Mouse (Mus musculus) thymus, postnatal 36 days (tissue): ENCODE data around the gene 0610010K14Rik.

Experiments
- DNase-seq, 2 experiments: peaks; one replicate each; pipeline ENCODE4 v3.0.0; 2022; ENCODE audit warnings: mixed read lengths in 2 of 2

0610010K14Rik gene

GRCm38 (mm10) chr11:70214191-70214855, 23.4 kb downstream of the 0610010K14Rik start:
- DNase-seq, result peak in 1 of 2 experiments; percentile 19

- DNase-seq, result no peak
Measured at GRCm38 (mm10) chr11:70213736-70214135, 24.0 kb downstream of the 0610010K14Rik start.

GRCm38 (mm10) chr11:70212896-70213295, 24.8 kb downstream of the 0610010K14Rik start:
- DNase-seq, result peak; percentile 29 to 44

DNA sequence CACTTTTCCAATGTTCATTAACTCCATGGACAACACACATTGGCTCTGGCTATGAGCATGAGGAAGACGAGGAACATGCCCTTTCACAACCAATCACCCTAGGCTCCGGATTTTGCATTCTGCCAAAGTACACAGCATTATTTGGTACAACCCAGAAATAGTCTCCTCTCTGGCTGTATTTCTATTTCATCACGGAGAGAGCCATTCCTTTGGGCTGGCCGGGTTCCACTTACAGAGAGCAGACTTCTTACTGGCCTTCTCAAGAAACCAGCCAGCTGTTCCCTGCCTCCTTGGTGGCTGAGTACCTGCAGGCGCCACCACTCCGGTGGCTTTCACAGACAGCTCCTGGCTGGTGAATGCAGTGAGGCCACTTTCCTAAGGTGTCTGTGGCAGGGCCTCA, 25.3 kb downstream of the 0610010K14Rik start, which contains the start of gene Slc16a11:
Gene Slc16a11, plus strand, starts transcription at position 330 of the 400 bp plus-strand sequence.
- no peak for DNase-seq

GRCm38 (mm10) chr11:70211972-70212371, 25.7 kb downstream of the 0610010K14Rik start:
- DNase-seq, result no peak

- no peak for DNase-seq
Measured at GRCm38 (mm10) chr11:70210681-70211080, 27.0 kb downstream of the 0610010K14Rik start.

GRCm38 (mm10) chr11:70208778-70209388, 28.8 kb downstream of the 0610010K14Rik start:
- no peak for DNase-seq

- DNase-seq, result no peak
Measured at GRCm38 (mm10) chr11:70207283-70207682, 30.4 kb downstream of the 0610010K14Rik start.

DNA sequence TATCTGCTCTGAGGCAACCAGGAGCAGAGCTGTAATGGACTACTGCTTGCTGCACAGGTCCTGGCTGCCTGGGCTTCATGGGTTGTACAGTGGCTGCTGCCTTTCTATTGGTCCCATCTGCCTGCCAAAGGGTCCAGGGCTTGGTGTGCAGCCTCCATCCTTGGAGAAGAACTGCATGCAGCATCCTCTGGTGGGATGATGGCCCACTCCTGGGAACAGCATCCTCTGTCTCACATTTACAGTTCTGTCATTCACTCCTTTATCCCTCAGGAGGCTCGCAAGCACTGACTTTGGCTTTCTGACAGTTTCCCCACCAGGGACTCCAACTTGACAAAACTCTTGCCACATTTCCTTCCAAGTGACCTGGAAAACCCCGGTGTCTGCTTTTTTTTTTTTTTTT, 30.9 kb downstream of the 0610010K14Rik start:
- no peak for DNase-seq

DNA sequence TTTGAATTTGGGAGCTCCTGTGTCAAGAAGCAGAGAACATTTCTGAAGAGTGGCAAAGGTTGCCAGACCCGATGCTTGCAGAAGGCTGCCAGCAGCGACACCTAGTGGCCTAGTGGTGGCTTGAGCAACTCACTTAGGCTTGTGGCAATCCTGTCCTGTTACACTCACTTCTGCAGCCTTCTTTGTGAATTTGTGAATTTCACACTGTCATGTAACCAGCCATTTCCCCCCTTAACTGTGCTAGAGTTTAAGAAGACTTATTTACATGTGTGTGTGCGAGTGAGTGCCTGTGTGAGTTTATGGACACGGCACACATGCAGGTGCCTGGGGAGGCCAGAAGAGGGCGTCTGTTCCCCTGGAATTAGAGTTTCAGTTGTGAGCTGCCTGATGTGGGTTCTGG, 36.0 kb downstream of the 0610010K14Rik start:
- DNase-seq, result peak; percentile 69 to 79

GRCm38 (mm10) chr11:70200036-70200608, 37.6 kb downstream of the 0610010K14Rik start:
- DNase-seq, result no peak

GRCm38 (mm10) chr11:70199107-70199506, 38.6 kb downstream of the 0610010K14Rik start:
- no peak for DNase-seq

DNA sequence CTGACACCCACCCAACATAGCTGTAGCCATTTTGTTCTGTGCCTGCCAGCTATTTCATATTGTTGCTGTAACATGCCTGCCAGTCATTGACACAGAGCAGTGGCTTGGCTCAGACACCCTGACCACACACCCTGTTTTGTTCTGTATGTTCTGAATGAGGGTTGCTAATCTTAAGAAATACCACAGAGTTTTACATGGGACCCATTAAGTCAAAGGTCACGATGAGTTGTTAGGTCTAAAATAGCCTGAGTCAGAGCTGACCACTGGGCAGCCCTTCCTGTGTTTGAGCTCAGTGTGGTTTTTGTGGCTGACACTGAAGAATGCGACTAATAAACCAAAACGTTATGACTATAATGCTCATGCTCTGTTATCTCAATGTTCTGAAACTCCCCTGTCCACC, 39.4 kb downstream of the 0610010K14Rik start:
- DNase-seq, result no peak

DNA sequence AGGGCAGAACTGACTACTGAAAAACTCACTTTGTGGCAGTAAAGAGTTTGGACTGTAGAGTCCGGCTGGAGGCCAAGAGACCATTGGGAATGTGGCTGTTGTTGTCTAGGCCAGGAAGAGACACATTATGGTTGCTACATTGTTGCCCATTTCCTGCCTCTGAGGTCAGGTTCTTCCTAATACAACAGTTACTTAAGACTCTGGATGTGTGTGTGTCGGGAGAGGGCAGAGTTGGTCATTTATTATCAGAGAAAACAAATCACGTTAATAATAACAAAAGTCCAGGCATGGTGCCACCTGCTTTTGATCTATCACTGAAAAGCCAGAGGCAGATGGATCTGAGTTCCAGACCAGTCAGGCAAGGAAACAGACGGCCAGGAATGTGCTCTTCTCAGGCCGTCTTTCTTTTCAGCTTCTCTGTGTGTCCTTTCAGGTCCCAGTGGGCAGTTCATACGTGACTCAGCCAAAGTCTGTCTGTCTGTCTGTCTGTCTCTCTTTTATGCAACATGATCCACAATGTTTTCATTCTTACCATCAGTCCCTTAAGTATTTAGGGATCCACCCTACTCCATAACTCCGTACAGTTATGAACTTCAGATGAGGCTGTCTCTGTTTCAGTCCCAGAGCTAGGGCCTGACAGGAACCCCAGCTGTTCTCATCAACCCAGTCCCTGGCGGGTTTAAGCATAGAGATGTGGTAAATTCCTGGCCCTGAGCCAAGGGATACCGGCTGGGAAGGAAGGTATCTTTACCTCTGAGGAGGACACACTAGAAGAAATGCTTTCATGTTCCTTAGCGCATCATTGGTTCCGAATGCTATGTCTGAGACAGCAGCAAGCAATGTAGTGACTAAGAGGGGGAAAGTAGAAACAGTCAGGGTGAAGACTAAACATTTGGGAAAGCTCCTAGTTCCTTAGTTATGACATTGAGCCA, 44.1 kb downstream of the 0610010K14Rik start:
- no peak for DNase-seq

GRCm38 (mm10) chr11:70192157-70192556, 45.6 kb downstream of the 0610010K14Rik start:
- no peak for DNase-seq

DNA sequence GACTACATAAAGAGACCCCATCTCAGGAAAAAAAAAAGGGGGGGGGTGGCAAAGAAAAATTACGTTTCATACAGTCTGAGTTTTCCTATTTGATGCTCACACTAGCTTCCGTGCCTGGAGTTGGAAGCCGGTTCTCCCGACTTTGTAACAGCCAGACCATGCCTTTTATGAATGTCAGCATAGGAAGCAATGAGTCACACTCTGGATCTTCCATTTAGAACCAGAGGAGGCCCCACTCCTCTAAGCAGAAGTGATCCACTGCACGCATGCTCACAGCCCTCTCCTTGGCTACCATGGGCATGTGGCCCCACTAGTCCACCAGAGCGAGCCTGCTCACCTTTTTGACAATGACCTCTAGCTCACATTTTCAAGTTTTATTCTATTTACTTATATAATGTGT, 46.5 kb downstream of the 0610010K14Rik start:
- DNase-seq, result no peak

DNA sequence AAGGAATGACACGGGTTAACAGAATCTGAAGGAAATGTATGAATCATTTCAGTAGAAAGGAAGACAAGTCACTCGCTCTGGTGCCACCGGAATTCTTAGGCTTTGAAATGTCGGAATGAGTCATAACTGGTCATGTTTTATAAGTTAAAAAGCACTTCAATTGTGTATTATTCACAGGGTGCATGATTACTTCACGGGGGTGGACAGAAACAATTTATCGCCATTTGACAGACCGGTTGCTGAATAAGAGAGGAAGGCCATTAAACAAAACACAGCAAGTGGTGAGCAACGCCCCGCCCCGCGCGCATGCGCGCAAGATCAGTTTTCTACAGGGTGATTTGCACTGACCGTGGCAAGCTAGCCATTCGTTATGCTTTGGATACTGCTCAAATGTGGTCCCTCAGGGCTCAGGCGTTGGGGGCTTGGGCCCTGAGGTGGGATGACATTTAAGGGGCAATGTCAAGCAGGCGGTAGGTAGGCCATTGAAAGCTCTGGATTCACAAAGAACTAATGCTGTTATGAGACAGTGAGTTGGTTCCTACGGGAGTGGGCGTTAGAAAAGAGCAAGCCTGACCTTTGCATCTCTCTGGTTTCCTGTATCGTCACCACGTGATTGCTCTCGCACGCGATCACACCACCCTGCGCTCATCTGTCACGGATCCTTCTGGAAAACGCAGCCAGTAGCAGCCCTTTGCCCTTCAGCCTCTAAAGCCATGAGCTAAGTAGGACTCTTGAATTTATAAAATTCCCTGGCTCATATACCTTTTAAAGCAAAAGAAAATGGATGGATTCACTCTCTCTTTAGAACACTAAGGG, 48.2 kb downstream of the 0610010K14Rik start:
- no peak for DNase-seq
